Mouse (Mus musculus): ENCODE data around the gene Pgc.

DNA sequence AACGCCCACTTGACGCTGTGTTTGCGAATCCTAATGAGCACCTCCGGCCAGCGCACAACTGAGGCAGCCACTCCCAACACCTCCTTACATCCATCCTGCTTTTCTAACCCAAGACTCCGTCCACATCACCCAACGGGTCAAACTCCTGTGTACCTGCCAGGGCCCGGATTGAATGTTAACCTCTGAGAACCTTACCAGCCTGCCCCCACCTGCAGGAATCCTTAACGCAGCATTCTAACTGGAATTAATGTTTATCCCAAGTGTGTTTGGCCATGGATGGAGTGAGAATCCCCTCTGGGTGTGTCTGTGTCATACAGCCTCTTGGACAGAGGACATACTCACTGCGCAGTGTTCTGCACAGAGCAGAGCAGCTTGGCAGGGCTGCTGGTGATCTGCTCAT is 28.5 kb upstream of the Pgc start:
- TF ChIP-seq CTCF (IDR thresholded peaks at IDR 0.05; ENCODE audit: borderline replicate concordance, control insufficient read depth, extremely low read depth, insufficient read depth, low read length, poor library complexity) (no peak), POLR2A (IDR thresholded peaks at IDR 0.05; ENCODE audit: control insufficient read depth, extremely low read depth, insufficient read depth, low read length, poor library complexity) (no peak)

Data from thymus, adult 2 months (tissue).